14 mouse cellular contexts compared by ENCODE assay signal in genomic region chr8:120553441-120554123, GRCm38 (mm10). TPM values are rescaled to one million over a fixed set of nuclear protein-coding genes. Genes with fewer than 3 reads are reported as not detected.
DNase-seq lines count a peak whose midpoint lies in the region; ATAC-seq and TF ChIP-seq lines count a peak whose summit lies in the region.
"Had no signal": no experiment of that assay in that cellular context is flagged by ENCODE, and none has a peak within 500 bp of the region (broad histone marks: within the 10 kb centered on the region; RNA-seq: fewer than 3 reads in every experiment).

No protein-coding gene starts in this region.

- no peak for ATAC-seq in forebrain, embryonic 14.5 days
- no peak for ATAC-seq in forebrain, embryonic 11.5 days (replicated peaks; ENCODE audit: low FRiP score)
- ATAC-seq in liver, embryonic 12.5 days = no peak; the same call in 1 of the 2 replicates

- 91% methylated on average over 24 of the region's 24 CpGs for WGBS in forebrain, embryonic 14.5 days
- 86% methylated on average over 24 of the region's 24 CpGs for WGBS in forebrain, embryonic 11.5 days
- 90% methylated on average over 24 of the region's 24 CpGs for WGBS in liver, embryonic 12.5 days (ENCODE audit: insufficient replicate concordance)

- H3K9me3 ChIP-seq in forebrain, embryonic 14.5 days (replicated peaks; ENCODE audit: control insufficient read depth, low read length) = no peaks in the 10 kb centered on the region
- no peaks in the 10 kb centered on the region for H3K9me3 ChIP-seq in forebrain, embryonic 11.5 days (ENCODE audit: control insufficient read depth, low read length)
- no peaks in the 10 kb centered on the region for H3K9me3 ChIP-seq in liver, embryonic 12.5 days (replicated peaks)
- H3K9me3 ChIP-seq: limb, embryonic 12.5 days had no signal

- H3K27me3 ChIP-seq in forebrain, embryonic 14.5 days (replicated peaks; ENCODE audit: control insufficient read depth, insufficient read depth, low read length) = no peaks in the 10 kb centered on the region
- no peaks in the 10 kb centered on the region for H3K27me3 ChIP-seq in forebrain, embryonic 11.5 days (ENCODE audit: control insufficient read depth, insufficient read depth, low read length)
- no peaks in the 10 kb centered on the region for H3K27me3 ChIP-seq in liver, embryonic 12.5 days (replicated peaks)

- H3K36me3 ChIP-seq in forebrain, embryonic 14.5 days (ENCODE audit: control insufficient read depth, insufficient read depth, low read length) = peaks cover 16% of the 10 kb centered on the region
- H3K36me3 ChIP-seq in forebrain, embryonic 11.5 days (ENCODE audit: control insufficient read depth, insufficient read depth, low read length) = no peaks in the 10 kb centered on the region; the same call in 1 of the 2 replicates
- H3K36me3 ChIP-seq in liver, embryonic 12.5 days = peaks cover 98% of the 10 kb centered on the region

- no peak for DNase-seq in forebrain, embryonic 14.5 days (ENCODE audit: low spot score)
- DNase-seq in forebrain, embryonic 11.5 days (ENCODE audit: low spot score) = no peak
- peak; percentile 11 for DNase-seq in liver
- DNase-seq in brain, embryonic 14.5 days (ENCODE audit: low read depth) = no peak
- DNase-seq in thymus, adult 18-20 months = peak; percentile 60 to 70
- no peak for DNase-seq in retina, postnatal 1 day
- no peak for DNase-seq in layer of hippocampus, adult 9-11 months
- DNase-seq: B cell, adult 2 months; cerebellum, adult 9-11 months; kidney, postnatal 14 days; lung, postnatal 4 days; spleen, adult 18-20 months had no signal

- H3K9ac ChIP-seq in forebrain, embryonic 14.5 days (ENCODE audit: low read length) = no peak overlapping the region
- no peak overlapping the region for H3K9ac ChIP-seq in forebrain, embryonic 11.5 days (ENCODE audit: low read length)
- H3K9ac ChIP-seq in liver, embryonic 12.5 days = no peak overlapping the region
- H3K9ac ChIP-seq: limb, embryonic 12.5 days had no signal

- H3K4me3 ChIP-seq in forebrain, embryonic 14.5 days (ENCODE audit: low read depth, low read length) = no peak overlapping the region
- no peak overlapping the region for H3K4me3 ChIP-seq in forebrain, embryonic 11.5 days (ENCODE audit: low read depth, low read length)
- H3K4me3 ChIP-seq in liver, embryonic 12.5 days = no peak overlapping the region
- H3K4me3 ChIP-seq: limb, embryonic 12.5 days had no signal

- no peak for TF ChIP-seq POLR2A in brain, embryonic 14.5 days (IDR thresholded peaks at IDR 0.05; ENCODE audit: borderline replicate concordance, extremely low read depth, insufficient read depth, insufficient read length, poor library complexity, severe bottlenecking)

- H3K4me1 ChIP-seq in forebrain, embryonic 14.5 days (ENCODE audit: control insufficient read depth, insufficient read depth, low read length) = peaks cover 76% of the 10 kb centered on the region
- H3K4me1 ChIP-seq in forebrain, embryonic 11.5 days (replicated peaks; ENCODE audit: control insufficient read depth, insufficient read depth, low read length) = peaks cover 67% of the 10 kb centered on the region
- peaks cover 92% of the 10 kb centered on the region for H3K4me1 ChIP-seq in liver, embryonic 12.5 days

- no peak overlapping the region for H3K4me2 ChIP-seq in forebrain, embryonic 14.5 days (ENCODE audit: low read length)
- no peak overlapping the region for H3K4me2 ChIP-seq in forebrain, embryonic 11.5 days (ENCODE audit: low read depth, low read length, severe bottlenecking)
- H3K4me2 ChIP-seq in liver, embryonic 12.5 days = no peak overlapping the region
- H3K4me2 ChIP-seq: limb, embryonic 12.5 days had no signal

- TF ChIP-seq CTCF in brain, embryonic 14.5 days (IDR thresholded peaks at IDR 0.05; ENCODE audit: borderline replicate concordance, extremely low read depth, insufficient read depth, insufficient read length) = peak; percentile 17; the same call in 1 of the 2 replicates

- peak overlapping the region; percentile 5; the same call in 1 of the 2 replicates for H3K27ac ChIP-seq in forebrain, embryonic 14.5 days (ENCODE audit: low read depth, low read length)
- no peak overlapping the region for H3K27ac ChIP-seq in forebrain, embryonic 11.5 days (ENCODE audit: low read depth, low read length)
- H3K27ac ChIP-seq in liver, embryonic 12.5 days = no peak overlapping the region
- H3K27ac ChIP-seq: limb, embryonic 12.5 days had no signal

RNA-seq across cellular contexts. Expression of gene Gins2, which starts 35.5 kb away (rescaled TPM):
- 33.4 and 44.1 TPM in 2 replicates for polyA plus RNA-seq in forebrain, embryonic 14.5 days (2014; fragmentation: Nextera tagmentation; extraction: Ambion mirVana)
- polyA plus RNA-seq in forebrain, embryonic 11.5 days (2014; fragmentation: Nextera tagmentation; extraction: Ambion mirVana) = 105 and 115 TPM in 2 replicates
- 77.5 and 81.2 TPM in 2 replicates for polyA plus RNA-seq in liver, embryonic 12.5 days (2016; fragmentation: Nextera tagmentation; extraction: Ambion mirVana)
- 22.9 and 37.8 TPM in 2 replicates for polyA plus RNA-seq in brain, embryonic 14.5 days (2012; rRNA removed)

Comparison
In these comparisons a context has a peak if more than half of its experiments do, and no peak if none do; other contexts are left out.
1. DNase-seq: peak in liver (single experiment) and thymus, adult 18-20 months (2 of 2); none in forebrain, embryonic 14.5 days (single experiment), forebrain, embryonic 11.5 days (single experiment), brain, embryonic 14.5 days (single experiment), retina, postnatal 1 day (single experiment) and layer of hippocampus, adult 9-11 months (single experiment).